Mouse (Mus musculus) midbrain, embryonic 14.5 days (tissue): Measurements from ENCODE around the gene Slc11a2. TPM values are rescaled to one million over a fixed set of nuclear protein-coding genes. Genes with fewer than 3 reads are reported as not detected.

Source experiments
- ATAC-seq: fragments of 200-750 bp; cut with Nextera tagmentation; 2 replicates; pipeline ENCODE4 v1.8.0; 2017; ENCODE audit warnings: moderate number of reproducible peaks, moderate library complexity; ENCODE audit not compliant: low FRiP score, low TSS enrichment
- DNase-seq: peaks from one replicate; pipeline ENCODE4 v3.0.0-alpha.2; 2015
- H3K27ac ChIP-seq: fragments of 300-500 bp; sonication (generic); replicated peaks from 2 replicates; pipeline ENCODE4 v1.5.1; 2014; ENCODE audit warnings: mild to moderate bottlenecking, low read depth, low read length, moderate library complexity
- H3K27me3 ChIP-seq: fragments of 300-500 bp; sonication (generic); 2 replicates; pipeline ENCODE4 v1.6.1; 2014; ENCODE audit warnings: low read length, control low read depth, mixed read lengths; ENCODE audit not compliant: control insufficient read depth, insufficient read depth
- H3K36me3 ChIP-seq: fragments of 300-500 bp; sonication (generic); 2 replicates; pipeline ENCODE4 v1.6.1; 2014; ENCODE audit warnings: low read length, control low read depth; ENCODE audit not compliant: control insufficient read depth, insufficient read depth
- H3K4me1 ChIP-seq: fragments of 300-500 bp; sonication (generic); 2 replicates; pipeline ENCODE4 v1.6.1; 2014; ENCODE audit warnings: mild to moderate bottlenecking, antibody characterized with exemption, low read length, control low read depth; ENCODE audit not compliant: control insufficient read depth, insufficient read depth
- H3K4me2 ChIP-seq: fragments of 300-500 bp; sonication (generic); 2 replicates; pipeline ENCODE4 v1.6.1; 2014; ENCODE audit warnings: mild to moderate bottlenecking, low read length, moderate library complexity
- H3K4me3 ChIP-seq: fragments of 300-500 bp; sonication (generic); replicated peaks from 2 replicates; pipeline ENCODE4 v1.5.1; 2014; ENCODE audit warnings: low read depth, low read length
- H3K9ac ChIP-seq: fragments of 300-500 bp; sonication (generic); replicated peaks from 2 replicates; pipeline ENCODE4 v1.6.1; 2014; ENCODE audit warnings: mild to moderate bottlenecking, low read length, moderate library complexity
- H3K9me3 ChIP-seq: fragments of 300-500 bp; sonication (generic); 2 replicates; pipeline ENCODE4 v1.6.1; 2016; ENCODE audit warnings: low read length, control low read depth, mixed read lengths; ENCODE audit not compliant: control insufficient read depth
- WGBS: fragments of 180-500 bp; shearing (Covaris S2); extraction: QIAGEN DNeasy Blood & Tissue Kit; methylation state at CpG from one replicate; pipeline ENCODE4 v1.1.7; 2014; 5-methylcytosine and 5-hydroxymethylcytosine counted together
- polyA plus RNA-seq: library from polyadenylated mRNA; unstranded; fragments of >200 nt; fragmentation: Nextera tagmentation; extraction: Ambion mirVana; gene quantifications from 2 replicates; pipeline ENCODE4 v1.2.1, GENCODE M21; 2014

Slc11a2 gene
- polyA plus RNA-seq, 1 experiment from 2014 or later, result 18.5 TPM

- Histone ChIP-seq H3K4me1 (no peaks in the 10 kb centered on the region), H3K9me3 (no peaks in the 10 kb centered on the region), H3K36me3 (no peaks in the 10 kb centered on the region), H3K27ac (no peak overlapping the region), H3K4me3 (no peak overlapping the region), H3K27me3 (no peaks in the 10 kb centered on the region), H3K9ac (no peak overlapping the region), H3K4me2 (no peak overlapping the region)
- 79% methylated on average over 5 of the region's 5 CpGs for WGBS
- DNase-seq, result no peak
- ATAC-seq, result no peak
Observed at GRCm38 (mm10) chr15:100462086-100462485, 37.2 kb upstream of the Slc11a2 start.

GRCm38 (mm10) chr15:100461646-100462045 is 36.8 kb upstream of the Slc11a2 start:
- Histone ChIP-seq H3K4me3 (no peak overlapping the region), H3K4me2 (no peak overlapping the region), H3K27ac (no peak overlapping the region), H3K4me1 (no peaks in the 10 kb centered on the region), H3K36me3 (no peaks in the 10 kb centered on the region), H3K9me3 (no peaks in the 10 kb centered on the region), H3K9ac (no peak overlapping the region), H3K27me3 (no peaks in the 10 kb centered on the region)
- DNase-seq, result no peak
- WGBS, result 82% methylated on average over 9 of the region's 9 CpGs
- ATAC-seq, result no peak

GRCm38 (mm10) chr15:100460942-100461341 is 36.1 kb upstream of the Slc11a2 start:
- Histone ChIP-seq H3K27me3 (no peaks in the 10 kb centered on the region), H3K4me3 (no peak overlapping the region), H3K36me3 (no peaks in the 10 kb centered on the region), H3K9me3 (no peaks in the 10 kb centered on the region), H3K9ac (no peak overlapping the region), H3K4me2 (peak overlapping the region; percentile 9; the same call in 1 of the 2 replicates), H3K27ac (no peak overlapping the region), H3K4me1 (no peaks in the 10 kb centered on the region)
- peak; percentile 42 for DNase-seq
- 14% methylated on average over 12 of the region's 12 CpGs for WGBS
- no peak for ATAC-seq

- no peak overlapping the region for H3K4me2 ChIP-seq
- 39% methylated on average over 10 of the region's 10 CpGs for WGBS
Observed at GRCm38 (mm10) chr15:100458055-100458454, 33.2 kb upstream of the Slc11a2 start.

GRCm38 (mm10) chr15:100457340-100457739 is 32.5 kb upstream of the Slc11a2 start:
- no peak overlapping the region for H3K4me2 ChIP-seq
- H3K4me3 ChIP-seq, result no peak overlapping the region
- H3K9ac ChIP-seq, result no peak overlapping the region
- no peaks in the 10 kb centered on the region for H3K9me3 ChIP-seq
- no peaks in the 10 kb centered on the region for H3K4me1 ChIP-seq
- WGBS, result 9% methylated on average over 17 of the region's 17 CpGs
- DNase-seq (peak; percentile 92), ATAC-seq (peak; percentile 37; the same call in 1 of the 2 replicates)
- no peaks in the 10 kb centered on the region for H3K27me3 ChIP-seq
- no peak overlapping the region for H3K27ac ChIP-seq
- no peaks in the 10 kb centered on the region for H3K36me3 ChIP-seq

More at GRCm38 (mm10) chr15:100458055-100458454, 33.2 kb upstream of the Slc11a2 start:
- Histone ChIP-seq H3K4me1 (no peaks in the 10 kb centered on the region), H3K9ac (no peak overlapping the region), H3K27me3 (no peaks in the 10 kb centered on the region), H3K27ac (no peak overlapping the region), H3K9me3 (no peaks in the 10 kb centered on the region), H3K36me3 (no peaks in the 10 kb centered on the region), H3K4me3 (no peak overlapping the region)
- peak; percentile 84 for DNase-seq
- no peak for ATAC-seq

GRCm38 (mm10) chr15:100456356-100456991 is 31.6 kb upstream of the Slc11a2 start:
- H3K27ac ChIP-seq, result no peak overlapping the region
- no peaks in the 10 kb centered on the region for H3K27me3 ChIP-seq
- no peaks in the 10 kb centered on the region for H3K4me1 ChIP-seq
- no peaks in the 10 kb centered on the region for H3K9me3 ChIP-seq
- no peak overlapping the region for H3K4me2 ChIP-seq
- H3K36me3 ChIP-seq, result no peaks in the 10 kb centered on the region
- H3K4me3 ChIP-seq, result no peak overlapping the region
- H3K9ac ChIP-seq, result no peak overlapping the region
- ATAC-seq (no peak), DNase-seq (no peak)
- WGBS, result 62% methylated on average over 7 of the region's 7 CpGs

GRCm38 (mm10) chr15:100452486-100452885 is 27.6 kb upstream of the Slc11a2 start:
- Histone ChIP-seq H3K27ac (no peak overlapping the region), H3K4me2 (no peak overlapping the region), H3K4me1 (no peaks in the 10 kb centered on the region), H3K27me3 (no peaks in the 10 kb centered on the region), H3K9ac (no peak overlapping the region), H3K36me3 (no peaks in the 10 kb centered on the region), H3K9me3 (no peaks in the 10 kb centered on the region), H3K4me3 (no peak overlapping the region)
- ATAC-seq, result no peak
- 79% methylated on average over 11 of the region's 11 CpGs for WGBS
- no peak for DNase-seq

GRCm38 (mm10) chr15:100451245-100451644 is 26.4 kb upstream of the Slc11a2 start:
- Histone ChIP-seq H3K4me3 (no peak overlapping the region), H3K9ac (no peak overlapping the region), H3K9me3 (no peaks in the 10 kb centered on the region), H3K4me2 (no peak overlapping the region), H3K4me1 (no peaks in the 10 kb centered on the region), H3K27ac (no peak overlapping the region), H3K27me3 (no peaks in the 10 kb centered on the region), H3K36me3 (no peaks in the 10 kb centered on the region)
- ATAC-seq (no peak), DNase-seq (peak; percentile 33)
- 74% methylated on average over 16 of the region's 16 CpGs for WGBS

- Histone ChIP-seq H3K9me3 (no peaks in the 10 kb centered on the region), H3K36me3 (no peaks in the 10 kb centered on the region), H3K4me1 (no peaks in the 10 kb centered on the region), H3K27ac (no peak overlapping the region), H3K4me2 (no peak overlapping the region), H3K9ac (no peak overlapping the region), H3K4me3 (no peak overlapping the region), H3K27me3 (no peaks in the 10 kb centered on the region)
- 87% methylated on average over 3 of the region's 3 CpGs for WGBS
- ATAC-seq, result no peak
- DNase-seq, result no peak
Observed at GRCm38 (mm10) chr15:100449495-100449894, 24.6 kb upstream of the Slc11a2 start.
